Mouse (Mus musculus): ENCODE results near the gene Mymk.

Mymk gene

DNA sequence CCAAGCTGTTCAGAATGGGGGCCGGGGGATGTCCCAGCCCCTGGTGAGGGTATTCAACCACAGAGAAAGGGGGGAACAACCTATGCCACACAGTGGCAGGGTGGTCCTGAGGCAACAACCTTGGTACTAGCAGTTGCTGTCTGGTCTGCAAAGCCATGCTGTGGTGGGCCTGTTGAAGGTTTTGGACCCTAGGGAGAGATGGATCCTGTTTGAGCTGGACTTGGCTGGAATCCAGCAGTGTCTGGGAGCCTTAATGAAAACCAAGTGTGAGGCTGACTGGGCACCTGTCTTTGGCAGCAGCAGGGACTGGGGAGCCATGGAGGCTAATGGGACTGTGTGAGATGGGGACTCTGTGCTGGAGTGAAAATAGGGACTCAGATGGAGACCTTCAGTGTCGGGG, 7.7 kb upstream of the Mymk start:
- no peak for DNase-seq (ENCODE audit: low read depth in 1 of 2, low spot score in 2 of 2)

DNA sequence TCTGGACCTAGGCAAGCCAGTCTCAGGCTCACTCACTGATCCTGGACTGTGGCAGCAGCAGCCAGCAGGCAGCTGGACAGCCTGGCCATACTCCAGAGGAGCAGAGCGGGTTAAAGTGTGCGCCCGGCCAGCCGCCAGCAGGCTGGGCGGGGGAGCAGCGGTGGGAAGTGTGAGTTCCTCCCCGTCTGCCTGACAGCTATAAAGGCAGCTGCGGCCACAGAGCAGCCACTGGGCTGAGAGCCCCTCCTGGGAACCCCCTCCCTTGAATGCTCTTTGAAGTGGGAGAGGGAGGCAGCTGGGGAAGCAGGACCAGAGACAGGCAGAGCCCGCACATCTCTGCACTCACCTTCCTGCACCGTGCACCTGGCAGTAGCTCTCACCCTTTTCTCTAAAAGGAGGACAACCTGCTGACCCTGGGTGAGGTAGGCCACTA, 7.2 kb upstream of the Mymk start, which contains the start of gene Adamtsl2:
Adamtsl2 (plus strand) TSS at position 228 of the 433 bp plus-strand sequence.
- DNase-seq (ENCODE audit: low read depth in 1 of 2, low spot score in 2 of 2), result no peak

DNA sequence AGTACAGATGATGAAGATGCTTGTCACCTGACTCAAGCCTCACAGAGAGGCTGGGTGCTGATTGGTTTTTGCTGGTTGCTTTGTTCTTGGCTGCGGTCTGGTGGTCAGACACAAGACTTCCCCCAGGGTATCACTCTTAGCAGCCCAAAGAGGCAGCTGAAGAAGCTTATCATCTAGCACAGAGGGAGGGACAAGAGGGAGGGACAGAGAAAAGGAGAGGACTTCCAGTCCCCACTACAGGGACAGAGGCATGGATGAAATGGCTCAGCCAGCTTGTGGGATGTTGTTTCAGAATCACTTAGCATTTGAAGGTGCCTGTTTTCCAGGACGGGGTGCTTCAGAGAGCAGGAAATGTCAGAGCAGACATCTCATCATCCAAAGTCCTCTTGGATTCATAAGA, 6.3 kb upstream of the Mymk start:
- no peak for DNase-seq (ENCODE audit: low read depth in 1 of 2, low spot score in 2 of 2)

DNA sequence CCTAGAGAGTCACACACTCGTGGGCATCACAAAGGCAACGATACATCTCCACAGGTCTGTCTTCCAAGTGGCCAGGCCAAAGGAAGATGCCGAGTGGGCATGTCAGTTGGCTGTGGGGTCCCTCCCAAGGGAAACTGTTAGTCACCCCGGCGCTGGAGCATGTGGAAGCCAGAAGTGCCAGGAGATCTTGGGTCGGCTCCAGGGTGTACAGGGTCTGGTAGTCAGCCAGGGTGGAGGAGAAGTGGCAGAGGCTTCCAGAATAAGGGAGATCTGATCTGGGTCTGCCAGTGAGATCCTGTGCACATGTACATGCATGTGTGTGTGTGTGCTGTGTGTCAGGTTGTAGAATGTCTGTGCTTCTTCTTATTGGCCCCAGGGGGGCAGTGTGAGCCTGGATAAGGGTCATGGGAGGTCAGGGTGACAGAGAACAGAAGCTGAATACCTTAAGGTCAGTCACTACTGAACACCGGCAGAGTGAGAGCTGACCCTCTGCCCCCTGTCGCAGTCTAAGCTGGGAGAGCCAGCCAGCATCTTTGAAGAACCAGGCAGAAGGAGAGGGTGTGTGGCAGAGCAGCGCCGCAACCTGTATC, 5.8 kb upstream of the Mymk start:
- DNase-seq (ENCODE audit: low read depth in 1 of 2, low spot score in 2 of 2), result no peak

DNA sequence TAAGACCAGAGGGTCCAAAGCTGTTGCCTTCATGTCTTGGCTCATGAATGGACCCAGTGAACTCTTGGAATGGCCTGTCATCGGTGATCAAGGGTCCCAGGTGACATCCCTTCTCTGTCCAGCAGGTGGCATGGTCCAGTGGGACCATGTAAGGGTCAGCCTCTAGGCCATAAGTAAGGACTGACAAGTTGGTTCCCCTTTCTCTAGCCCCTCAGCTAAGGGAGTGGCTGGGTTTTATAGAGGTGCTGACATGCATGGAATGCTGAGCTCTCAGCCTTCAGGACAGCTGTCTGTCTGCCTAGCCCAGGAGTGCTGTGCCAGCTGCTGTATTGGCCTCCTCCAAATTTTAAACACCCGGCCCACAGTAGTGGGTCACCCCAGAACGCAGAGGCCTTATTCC, 3.5 kb upstream of the Mymk start:
- DNase-seq (ENCODE audit: low read depth in 1 of 2, low spot score in 2 of 2), result peak in 1 of 2 experiments; percentile 14

DNA sequence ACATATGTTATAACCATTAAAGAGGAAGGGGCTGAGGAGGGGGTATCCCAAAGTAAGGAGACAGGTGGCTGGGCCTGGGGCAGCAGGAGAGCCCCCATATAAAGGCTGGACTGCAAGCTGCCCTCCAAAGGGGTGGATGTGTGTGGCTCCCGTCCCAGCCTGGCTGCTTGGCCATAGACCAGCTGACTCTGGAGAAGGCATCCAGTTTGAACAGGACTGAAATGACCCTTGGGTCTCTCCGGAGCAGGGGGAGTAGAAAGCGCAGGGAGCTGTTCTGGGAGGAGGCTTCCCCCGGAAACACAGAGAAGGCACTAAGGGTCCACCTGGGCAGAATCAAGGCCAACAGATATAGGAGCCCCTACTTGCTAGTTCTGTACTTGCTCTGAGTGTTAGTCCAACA, 2.8 kb upstream of the Mymk start:
- no peak for DNase-seq (ENCODE audit: low read depth in 1 of 2, low spot score in 2 of 2)

DNA sequence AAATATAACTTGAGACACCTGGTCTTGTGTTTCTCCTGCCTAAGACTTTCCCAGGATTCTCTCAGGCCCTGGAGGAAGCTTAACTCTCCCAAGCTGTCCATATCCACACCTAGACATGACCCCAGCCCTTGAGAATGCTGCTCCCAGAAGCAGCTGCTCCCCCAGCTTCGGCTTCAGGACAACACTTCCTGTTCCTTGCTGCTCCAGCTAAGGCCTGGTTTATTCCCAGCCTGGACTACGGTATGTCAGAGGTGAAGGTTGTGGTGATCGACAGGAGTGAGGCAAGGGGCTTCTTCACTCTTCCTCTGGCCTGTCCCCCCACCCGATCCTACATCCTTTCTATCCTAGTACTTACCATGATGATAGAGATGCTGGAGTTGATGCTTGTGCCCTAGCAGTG, 1.4 kb upstream of the Mymk start:
- DNase-seq (ENCODE audit: low read depth in 1 of 2, low spot score in 2 of 2), result no peak

DNA sequence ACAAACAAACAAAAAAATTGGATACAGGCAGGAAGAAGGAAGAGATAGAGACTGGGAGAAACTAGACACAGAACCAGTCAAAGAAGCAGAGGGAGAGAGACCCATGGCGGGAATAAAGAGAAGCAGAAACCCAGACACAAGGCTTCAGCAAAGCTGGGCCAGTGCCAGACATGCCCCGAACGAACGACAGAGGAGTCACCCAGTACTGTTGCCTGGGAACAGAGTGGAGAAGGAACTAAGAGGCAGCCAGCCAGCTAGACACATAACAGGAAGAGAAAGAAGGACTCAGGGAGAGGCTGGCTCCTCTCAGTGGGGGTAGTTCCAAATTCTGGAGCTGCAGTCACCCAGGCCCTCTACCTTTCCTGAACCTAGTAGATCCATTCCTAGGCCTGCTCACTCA, 842 bp downstream of the Mymk start:
- DNase-seq (ENCODE audit: low read depth in 1 of 2, low spot score in 2 of 2), result peak; percentile 19 to 36

DNA sequence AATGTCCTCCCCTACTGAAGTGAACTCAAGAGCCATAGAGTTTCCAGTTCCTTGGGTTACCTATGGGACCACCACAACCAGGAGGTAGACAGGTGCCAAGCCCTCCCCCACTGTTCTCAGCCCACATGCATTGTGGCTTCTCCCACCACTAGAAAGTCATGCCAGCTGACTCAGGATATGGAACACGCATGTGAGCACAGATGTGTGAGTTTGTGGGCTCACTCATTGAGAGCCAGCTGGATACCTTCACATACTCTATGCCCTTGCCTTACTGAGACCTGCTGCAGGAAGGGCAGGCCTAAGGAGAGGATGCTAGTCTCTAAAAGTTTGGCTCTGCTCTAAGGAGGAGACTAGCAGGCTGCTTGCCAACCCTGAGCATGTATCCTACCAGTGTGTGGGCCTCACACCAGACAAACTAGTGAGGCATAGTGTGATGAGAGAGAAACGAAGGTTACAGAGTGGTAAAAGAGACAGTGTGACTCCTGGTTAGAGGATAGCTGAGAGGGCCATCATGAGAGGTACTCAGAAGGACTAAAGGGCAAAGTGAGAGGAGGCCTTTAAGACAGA, 1.6 kb downstream of the Mymk start:
- DNase-seq (ENCODE audit: low read depth in 1 of 2, low spot score in 2 of 2), result no peak

DNA sequence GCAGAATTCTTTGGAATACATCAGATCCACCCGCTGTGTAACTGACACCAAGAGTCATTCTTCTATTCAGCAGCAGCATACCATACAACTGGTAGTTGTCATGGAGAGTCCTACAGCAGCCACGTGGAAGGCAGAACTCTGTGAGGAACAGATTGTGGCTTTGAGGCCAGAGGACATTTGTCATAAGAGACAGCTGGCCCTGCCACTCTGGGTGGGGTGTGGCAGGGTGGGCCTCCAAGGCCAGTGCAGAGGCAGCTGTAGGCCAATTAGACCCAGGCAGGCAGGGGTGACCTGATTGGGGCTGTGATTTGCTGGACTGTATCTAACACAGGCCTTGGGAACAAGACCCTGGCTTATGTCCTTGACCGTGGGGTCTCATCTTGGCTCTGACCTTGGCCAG, 2.3 kb downstream of the Mymk start:
- no peak for DNase-seq (ENCODE audit: low read depth in 1 of 2, low spot score in 2 of 2)

DNA sequence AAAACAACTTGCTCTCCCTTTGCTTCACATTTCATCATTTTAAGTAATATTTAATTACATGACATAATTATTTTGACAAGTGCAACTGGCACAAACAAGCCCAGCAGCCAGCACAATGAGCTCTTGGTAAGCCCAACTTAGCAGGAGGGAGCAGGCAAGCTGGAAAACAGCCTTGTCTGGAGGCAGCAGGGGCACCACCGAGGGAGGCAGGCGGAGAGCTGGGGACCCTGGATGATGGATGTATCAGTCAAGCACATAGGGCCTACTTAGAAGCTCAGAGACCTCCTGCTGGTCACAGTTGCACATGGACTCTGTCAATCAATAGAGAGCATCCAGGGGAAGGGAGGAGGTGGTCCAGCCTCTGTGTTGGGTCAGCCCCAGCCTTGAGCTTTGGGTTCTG, 4.0 kb downstream of the Mymk start:
- no peak for DNase-seq (ENCODE audit: low read depth in 1 of 2, low spot score in 2 of 2)

DNA sequence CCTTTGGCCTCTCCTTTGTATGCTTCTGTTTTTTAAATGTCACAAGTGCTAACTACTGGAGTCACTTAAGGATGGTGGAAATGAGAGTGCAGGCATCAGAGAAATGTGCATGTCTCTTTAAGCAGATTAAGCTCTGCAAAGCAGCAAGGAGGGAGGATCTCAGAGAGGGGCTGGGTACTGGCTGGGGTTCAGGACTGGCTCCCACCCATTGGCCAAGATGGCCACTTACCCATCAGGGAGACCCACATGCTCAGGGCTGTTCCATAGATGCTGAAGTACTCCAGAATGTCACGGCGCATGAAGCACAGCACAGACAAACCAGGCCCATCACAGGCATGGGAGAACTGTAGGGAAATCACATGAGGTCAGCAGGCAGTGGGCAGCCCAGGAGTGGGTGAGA, 4.9 kb downstream of the Mymk start:
- no peak for DNase-seq (ENCODE audit: low read depth in 1 of 2, low spot score in 2 of 2)

DNA sequence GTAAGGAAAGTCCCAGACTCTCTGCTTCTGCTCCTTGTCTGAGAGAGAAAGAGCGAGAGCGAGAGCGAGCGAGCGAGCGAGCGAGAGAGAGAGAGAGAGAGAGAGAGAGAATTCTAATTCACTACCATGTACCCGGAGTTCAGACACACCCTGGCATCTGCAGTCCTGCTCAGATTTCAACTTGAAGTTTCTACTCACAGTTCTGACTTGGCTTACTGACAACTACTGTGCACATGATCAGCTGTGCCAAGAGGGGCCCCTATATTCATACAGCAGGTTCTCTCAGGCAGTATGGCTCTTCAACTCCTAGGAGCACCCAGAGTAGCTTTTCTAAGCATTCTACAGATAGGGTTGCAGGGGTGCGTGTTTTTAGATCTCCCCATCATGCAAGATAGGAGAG, 12.8 kb downstream of the Mymk start:
- no peak for DNase-seq (ENCODE audit: low read depth in 1 of 2, low spot score in 2 of 2)

DNA sequence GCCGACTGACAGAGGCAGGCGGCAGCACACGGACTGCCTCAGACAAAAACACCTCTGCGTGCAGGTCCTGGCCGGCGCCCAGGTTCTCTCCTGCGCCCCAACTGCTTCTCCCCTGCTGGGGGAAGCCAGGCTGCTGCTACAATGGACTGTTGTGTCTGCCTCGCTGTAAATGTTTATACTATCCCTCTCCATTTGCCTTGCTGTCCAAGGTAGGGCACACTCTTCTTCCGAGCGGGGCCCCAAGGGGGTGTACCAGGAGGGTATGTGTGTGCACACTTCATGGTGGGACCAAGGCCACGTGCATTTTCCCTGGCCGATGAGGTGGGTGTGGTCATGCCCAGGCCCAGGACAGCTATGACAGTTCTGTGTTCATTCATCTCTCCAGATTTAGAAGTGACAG, 13.2 kb downstream of the Mymk start:
- no peak for DNase-seq (ENCODE audit: low read depth in 1 of 2, low spot score in 2 of 2)

DNA sequence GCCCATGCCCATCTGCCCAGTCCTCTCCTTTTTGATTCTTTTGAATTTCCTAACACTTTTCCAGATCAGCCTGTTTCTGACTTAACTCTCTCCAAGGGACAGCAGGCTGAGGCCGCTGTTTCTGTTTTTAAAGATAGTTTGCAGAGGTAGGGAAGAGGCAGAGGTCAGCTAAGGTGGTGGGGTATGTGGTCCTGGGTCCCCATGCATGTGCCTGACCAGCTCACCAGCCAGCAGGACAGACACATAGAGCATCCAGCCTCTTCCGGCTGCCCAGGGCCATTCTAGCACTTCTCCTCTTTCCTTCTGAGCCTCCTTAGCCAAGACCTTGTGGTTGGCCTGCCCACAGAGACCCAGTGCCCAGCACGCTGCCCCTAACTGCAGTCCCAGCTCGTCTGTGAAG, 13.7 kb downstream of the Mymk start:
- DNase-seq (ENCODE audit: low read depth in 1 of 2, low spot score in 2 of 2), result no peak

DNA sequence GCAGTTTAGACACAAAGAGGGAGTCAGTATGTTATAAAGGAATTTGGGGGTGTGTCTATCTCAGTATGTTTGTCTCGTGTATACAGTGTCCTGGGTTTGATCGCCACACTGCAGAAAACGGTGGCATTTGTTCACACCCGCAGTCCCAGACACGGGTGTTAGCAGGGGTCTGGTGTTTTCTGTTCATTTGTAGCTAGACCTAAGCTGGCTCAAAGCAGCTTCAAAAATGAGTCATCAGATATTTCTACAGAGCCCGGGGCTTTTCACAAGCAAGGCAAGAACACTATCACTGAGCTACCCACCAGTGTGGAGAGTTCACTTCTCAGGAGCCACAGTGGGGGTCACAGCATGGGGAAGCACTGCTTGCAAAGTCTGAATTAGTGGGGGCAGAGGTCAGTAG, 22.6 kb downstream of the Mymk start:
- no peak for DNase-seq (ENCODE audit: low read depth in 1 of 2, low spot score in 2 of 2)

DNA sequence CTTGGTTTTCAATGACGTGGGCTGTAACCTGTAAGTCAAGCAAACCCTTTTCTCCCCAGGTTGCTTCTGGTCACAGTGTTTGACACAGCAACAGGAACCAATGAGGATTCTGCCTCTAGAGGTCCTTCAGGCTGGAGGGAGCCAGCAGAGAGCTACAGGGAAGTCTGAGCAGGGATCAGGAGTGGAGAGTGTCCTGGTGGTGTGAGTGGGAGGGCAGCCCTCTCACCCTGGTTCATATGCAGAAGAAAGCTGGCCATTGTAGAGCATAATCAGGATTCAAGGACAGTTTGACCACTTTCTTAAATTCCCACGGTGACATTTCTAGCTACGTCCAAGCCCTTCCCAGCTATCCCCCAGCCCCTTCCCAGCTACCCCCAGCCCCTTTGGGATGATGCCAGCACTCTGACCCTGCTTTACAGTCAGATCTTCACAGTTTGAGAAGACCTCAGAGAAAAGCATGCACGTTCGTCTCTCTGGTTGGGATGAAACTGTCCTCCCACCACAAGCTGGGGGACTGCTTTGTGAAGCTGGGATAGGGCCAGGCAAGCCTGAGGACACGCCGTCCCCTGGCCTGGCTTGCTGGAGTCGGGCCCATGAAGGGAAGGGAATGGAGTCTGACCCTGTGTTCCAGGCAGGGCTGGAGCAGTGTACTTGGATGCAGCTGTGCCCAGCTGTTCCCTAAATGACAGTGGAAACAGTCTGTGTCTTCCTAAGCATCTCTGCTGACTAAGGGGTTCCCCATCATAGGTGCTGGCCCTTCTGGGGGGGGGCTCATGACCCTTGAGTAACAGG, 25.8 kb downstream of the Mymk start:
- DNase-seq (ENCODE audit: low read depth in 1 of 2, low spot score in 2 of 2), result no peak

DNA sequence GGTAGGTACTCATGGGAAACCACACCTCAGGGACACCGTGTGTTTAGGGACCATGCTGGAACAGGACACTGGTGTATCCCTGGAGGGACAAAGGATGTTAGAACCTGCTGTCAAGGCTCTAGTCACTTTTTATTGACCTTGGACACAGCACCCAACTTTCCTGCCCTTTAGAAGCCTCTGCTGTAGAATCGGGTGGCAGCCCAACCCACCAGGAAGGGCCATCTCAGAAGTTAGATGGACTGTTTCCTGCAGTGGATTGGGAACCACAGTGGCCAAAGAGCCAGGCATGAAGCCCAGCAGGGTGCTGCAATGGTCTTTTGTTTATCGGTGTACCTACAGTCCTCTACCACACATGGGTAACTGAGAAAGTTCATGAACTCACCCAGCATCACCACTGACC, 27.3 kb downstream of the Mymk start:
- DNase-seq (ENCODE audit: low read depth in 1 of 2, low spot score in 2 of 2), result no peak

DNA sequence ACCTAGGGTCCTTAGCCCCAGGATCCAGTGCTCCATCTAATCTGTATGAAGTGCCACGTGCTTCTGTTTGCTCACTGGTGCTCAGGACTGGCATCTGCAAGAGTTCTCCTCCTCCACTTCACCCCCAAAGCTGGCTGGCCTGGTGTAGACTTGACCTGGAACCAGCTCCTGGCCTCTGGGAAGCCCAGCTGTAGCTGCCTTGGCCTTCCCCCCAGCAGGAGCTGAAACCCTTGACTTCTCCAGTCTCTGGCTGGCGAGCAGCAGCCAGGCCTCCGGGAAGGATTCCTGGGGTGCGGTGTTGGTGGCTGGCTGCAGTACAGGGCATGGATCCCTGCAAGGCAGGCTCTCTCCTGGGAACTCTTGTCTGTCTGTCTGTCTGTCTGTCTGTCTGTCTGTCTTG, 27.8 kb downstream of the Mymk start:
- no peak for DNase-seq (ENCODE audit: low read depth in 1 of 2, low spot score in 2 of 2)

DNA sequence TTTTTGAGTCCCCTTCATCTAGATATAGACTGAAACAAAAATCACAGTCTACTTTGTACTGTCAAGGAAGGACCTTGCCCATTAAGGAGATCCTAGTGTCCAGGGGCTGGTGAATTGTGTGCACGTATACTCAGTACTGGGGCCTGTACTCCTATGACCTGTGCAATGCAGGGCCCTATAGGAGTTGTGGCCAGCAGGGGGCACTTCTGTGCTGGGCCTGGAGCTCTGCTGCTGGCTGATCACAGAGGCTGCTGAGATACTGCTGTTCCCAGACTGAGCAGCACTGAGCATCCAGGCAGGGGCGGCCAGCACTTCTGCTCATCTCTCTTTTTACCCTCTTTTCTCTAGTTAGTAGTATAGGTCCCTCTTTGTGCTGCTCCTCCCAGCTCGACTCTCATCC, 28.5 kb downstream of the Mymk start:
- DNase-seq (ENCODE audit: low read depth in 1 of 2, low spot score in 2 of 2), result no peak

DNA sequence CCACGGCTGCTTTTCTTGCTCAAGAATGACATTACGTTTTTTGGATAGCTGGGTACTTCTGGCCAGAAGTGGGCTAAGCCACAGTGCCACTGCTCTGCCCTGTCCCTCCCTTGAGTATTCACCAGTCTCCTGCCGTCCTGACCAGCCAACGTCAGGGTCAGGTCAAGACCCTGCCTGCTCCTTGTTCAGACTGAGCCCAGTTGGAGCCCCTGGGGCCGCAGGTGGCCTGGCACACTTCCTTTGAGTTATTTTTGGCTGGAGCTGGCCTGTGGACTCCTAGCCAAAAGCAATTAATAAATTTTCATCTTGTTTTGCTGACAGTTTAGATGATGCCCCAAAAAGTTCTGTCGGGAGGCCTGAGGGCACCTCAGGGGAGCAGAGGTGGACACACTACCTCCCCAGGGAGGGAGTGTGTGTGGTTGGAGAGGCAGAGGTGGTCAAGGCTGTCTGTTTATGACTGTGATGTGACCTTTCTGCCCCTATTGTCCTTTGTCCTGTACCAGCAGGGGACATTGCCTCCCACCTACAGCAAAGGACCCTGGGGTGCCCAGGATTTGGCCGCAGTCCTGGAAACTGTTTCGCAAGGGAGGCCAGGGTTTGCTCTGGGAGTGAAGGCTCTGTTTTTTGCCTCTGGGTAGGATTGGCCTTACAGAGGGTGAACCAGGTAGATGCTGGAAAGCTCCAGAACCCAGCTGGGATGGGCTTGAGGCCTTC, 29.7 kb downstream of the Mymk start:
- no peak for DNase-seq (ENCODE audit: low read depth in 1 of 2, low spot score in 2 of 2)

DNA sequence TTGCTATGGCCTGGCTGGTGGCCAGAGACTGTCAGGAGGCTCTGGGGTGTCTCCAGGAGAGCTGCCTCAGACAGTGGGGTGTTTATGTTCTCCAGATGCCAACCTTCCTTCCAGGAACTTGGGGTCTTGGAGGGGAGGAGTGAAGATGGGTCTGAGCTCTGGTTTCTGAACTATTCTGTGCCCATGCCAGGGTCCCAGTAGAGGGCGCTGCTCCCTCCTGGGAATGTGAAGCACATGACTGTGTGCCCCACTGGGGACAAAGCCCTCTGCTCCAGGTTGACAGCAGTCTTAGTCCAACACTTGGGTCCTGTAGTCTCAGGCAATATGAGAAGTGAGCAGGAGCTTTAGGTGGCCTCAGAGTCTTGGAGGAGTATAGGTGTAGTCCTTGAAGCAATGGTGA, 32.7 kb downstream of the Mymk start:
- DNase-seq (ENCODE audit: low read depth in 1 of 2, low spot score in 2 of 2), result no peak
